Mouse (Mus musculus): Measurements from ENCODE around the gene Brms1l.
A peak's percentile ranks its signal among the peaks of the same experiment; 100 is the strongest.
"Not testable (repeated sequence)": the region's sequence is repeated elsewhere in the genome, so short reads cannot be mapped to it uniquely, and the experiment has no call there.

Gene Brms1l

GRCm38 (mm10) chr12:55836199-55836951 is at the start of gene Brms1l:
TSS of gene Brms1l (plus strand) at chr12:55836324.
- peak; percentile 89 to 95 for DNase-seq (ENCODE audit: low spot score in 2 of 2)

- DNase-seq (ENCODE audit: low spot score in 2 of 2), result not testable (repeated sequence)
These were observed 41.6 kb upstream of the Brms1l start for GRCm38 (mm10) chr12:55794485-55794884.

- no peak for DNase-seq (ENCODE audit: low spot score in 2 of 2)
These were observed 39.0 kb upstream of the Brms1l start for GRCm38 (mm10) chr12:55797103-55797502.

GRCm38 (mm10) chr12:55798745-55799144 is 37.4 kb upstream of the Brms1l start:
- DNase-seq (ENCODE audit: low spot score in 2 of 2), result no peak

- no peak for DNase-seq (ENCODE audit: low spot score in 2 of 2)
These were observed 36.0 kb upstream of the Brms1l start for GRCm38 (mm10) chr12:55800144-55800543.

GRCm38 (mm10) chr12:55801131-55801530 is 35.0 kb upstream of the Brms1l start:
- no peak for DNase-seq (ENCODE audit: low spot score in 2 of 2)

- no peak for DNase-seq (ENCODE audit: low spot score in 2 of 2)
These were observed 31.1 kb upstream of the Brms1l start for GRCm38 (mm10) chr12:55805035-55805434.

- DNase-seq (ENCODE audit: low spot score in 2 of 2), result no peak
These were observed 19.6 kb upstream of the Brms1l start for GRCm38 (mm10) chr12:55816488-55816887.

GRCm38 (mm10) chr12:55820119-55820660 is 15.9 kb upstream of the Brms1l start:
- no peak for DNase-seq (ENCODE audit: low spot score in 2 of 2)

- peak; percentile 74 to 89 for DNase-seq (ENCODE audit: low spot score in 2 of 2)
These were observed 15.3 kb upstream of the Brms1l start, which contains the start of gene Ralgapa1 for GRCm38 (mm10) chr12:55820661-55821314. TSS of gene Ralgapa1 (minus strand) at chr12:55821167.

- no peak for DNase-seq (ENCODE audit: low spot score in 2 of 2)
These were observed 12.1 kb upstream of the Brms1l start for GRCm38 (mm10) chr12:55824027-55824426.

GRCm38 (mm10) chr12:55825537-55825936 is 10.6 kb upstream of the Brms1l start:
- no peak for DNase-seq (ENCODE audit: low spot score in 2 of 2)

- DNase-seq (ENCODE audit: low spot score in 2 of 2), result peak; percentile 39 to 61
These were observed 5.0 kb upstream of the Brms1l start for GRCm38 (mm10) chr12:55831101-55831500.

- no peak for DNase-seq (ENCODE audit: low spot score in 2 of 2)
These were observed 3.2 kb upstream of the Brms1l start for GRCm38 (mm10) chr12:55832961-55833360.

- DNase-seq (ENCODE audit: low spot score in 2 of 2), result no peak
These were observed 2.1 kb upstream of the Brms1l start for GRCm38 (mm10) chr12:55833906-55834625.

- DNase-seq (ENCODE audit: low spot score in 2 of 2), result no peak
These were observed 1.2 kb upstream of the Brms1l start for GRCm38 (mm10) chr12:55834891-55835290.

GRCm38 (mm10) chr12:55835857-55836198 is 296 bp upstream of the Brms1l start:
- no peak for DNase-seq (ENCODE audit: low spot score in 2 of 2)

GRCm38 (mm10) chr12:55837495-55837894 is 1.4 kb downstream of the Brms1l start:
- no peak for DNase-seq (ENCODE audit: low spot score in 2 of 2)

- peak in 1 of 2 experiments; percentile 10 for DNase-seq (ENCODE audit: low spot score in 2 of 2)
These were observed 10.6 kb downstream of the Brms1l start for GRCm38 (mm10) chr12:55846741-55847140.

- DNase-seq (ENCODE audit: low spot score in 2 of 2), result no peak
These were observed 11.7 kb downstream of the Brms1l start for GRCm38 (mm10) chr12:55847851-55848250.

GRCm38 (mm10) chr12:55850650-55851049 is 14.5 kb downstream of the Brms1l start:
- no peak for DNase-seq (ENCODE audit: low spot score in 2 of 2)

Measured in cerebellum, postnatal 4 days (tissue).